Mouse (Mus musculus) cortical plate, adult 2 months (tissue): ENCODE measurements around the gene Nsd2.

Experiments
- CTCF ChIP-seq: fragments of 200-500 bp; IDR thresholded peaks from 2 replicates; pipeline ENCODE4 v1.5.1; 2011; ENCODE audit warnings: mild to moderate bottlenecking, control low read depth, low read length; ENCODE audit not compliant: insufficient read depth; ENCODE audit errors: extremely low read depth
- POLR2A ChIP-seq: fragments of 200-500 bp; IDR thresholded peaks from 2 replicates; pipeline ENCODE4 v1.6.1; 2011; ENCODE audit warnings: mild to moderate bottlenecking, low read length, control low read depth; ENCODE audit not compliant: insufficient read depth; ENCODE audit errors: extremely low read depth

DNA sequence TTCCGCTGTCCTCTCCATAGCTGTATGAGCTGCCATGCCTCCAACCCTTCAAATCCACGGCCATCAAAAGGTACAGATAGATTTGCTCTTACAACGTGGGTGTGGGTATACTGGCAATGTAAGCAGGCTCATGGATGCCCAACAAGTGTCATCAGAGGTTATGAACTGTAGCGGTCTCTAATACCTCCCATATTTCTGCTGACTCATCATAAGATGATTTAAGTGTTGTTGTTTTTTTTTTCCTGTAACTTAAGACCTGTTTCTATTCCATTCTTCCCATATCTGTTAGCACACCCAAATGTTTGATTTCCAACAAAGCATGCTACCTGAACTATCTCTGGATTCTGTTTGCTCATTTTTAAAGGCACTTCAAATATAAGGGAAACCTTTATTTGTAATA, 60.6 kb downstream of the Nsd2 start:
- TF ChIP-seq POLR2A (no peak), CTCF (no peak)
